Mouse (Mus musculus) fibroblast of lung, adult 2 months (primary cell): ENCODE data around the gene Sgca.
"Not testable (repeated sequence)": the region's sequence is repeated elsewhere in the genome, so short reads cannot be mapped to it uniquely, and the experiment has no call there.

Source experiments
- DNase-seq: peaks from one replicate; pipeline ENCODE4 v3.0.0-alpha.2; 2011; ENCODE audit warnings: low read depth

Gene Sgca

GRCm38 (mm10) chr11:94986435-94986834 is 10.3 kb upstream of the Sgca start:
- DNase-seq: no peak

- no peak for DNase-seq
These were observed 9.7 kb upstream of the Sgca start for GRCm38 (mm10) chr11:94985822-94986221.

DNA sequence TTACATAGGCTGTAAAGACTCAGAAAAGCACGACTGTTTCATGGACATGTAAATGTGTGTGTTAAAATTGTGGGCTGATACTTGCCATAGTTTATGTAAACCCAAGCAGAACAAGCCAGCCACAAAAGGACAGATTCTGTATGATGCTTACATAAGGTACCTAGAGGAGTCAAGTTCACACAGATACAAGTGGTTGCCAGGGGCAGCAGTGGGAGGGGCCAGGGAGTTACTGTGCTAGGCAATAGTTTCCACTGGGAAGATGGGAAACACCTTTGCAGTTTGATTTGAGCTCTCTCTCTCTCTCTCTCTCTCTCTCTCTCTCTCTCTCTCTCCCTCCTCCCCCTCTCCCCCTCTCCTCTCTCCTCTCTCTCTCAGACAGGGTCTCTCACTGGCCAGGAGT is 9.0 kb upstream of the Sgca start:
- DNase-seq: no peak

- no peak for DNase-seq
These were observed 3.5 kb upstream of the Sgca start for GRCm38 (mm10) chr11:94979462-94980179.

GRCm38 (mm10) chr11:94978947-94979346 is 2.8 kb upstream of the Sgca start:
- DNase-seq: peak; percentile 88

GRCm38 (mm10) chr11:94978178-94978915 is 2.2 kb upstream of the Sgca start:
- DNase-seq: no peak

GRCm38 (mm10) chr11:94974951-94975350 is 1.2 kb downstream of the Sgca start:
- no peak for DNase-seq

GRCm38 (mm10) chr11:94973313-94973712 is 2.8 kb downstream of the Sgca start:
- no peak for DNase-seq

DNA sequence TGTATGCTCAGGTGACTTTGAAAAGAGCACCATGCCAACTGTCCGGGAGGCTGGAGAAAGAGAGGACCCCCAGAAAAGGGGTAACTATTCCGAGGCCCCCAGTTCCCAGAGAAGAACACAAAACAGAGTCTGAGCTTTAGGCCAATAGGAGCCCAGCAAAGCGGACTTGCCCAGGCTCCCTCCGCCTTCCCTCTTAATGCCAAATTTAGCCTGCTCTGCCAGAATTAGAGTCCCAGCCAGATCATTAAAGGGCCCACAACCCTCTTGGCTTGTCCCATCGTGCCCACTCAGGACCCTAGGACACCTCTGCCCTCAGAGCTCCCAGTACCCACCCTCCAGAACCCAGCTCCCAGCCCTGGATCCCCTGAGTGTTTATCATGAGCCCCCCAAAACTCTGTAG is 3.2 kb downstream of the Sgca start:
- no peak for DNase-seq

DNA sequence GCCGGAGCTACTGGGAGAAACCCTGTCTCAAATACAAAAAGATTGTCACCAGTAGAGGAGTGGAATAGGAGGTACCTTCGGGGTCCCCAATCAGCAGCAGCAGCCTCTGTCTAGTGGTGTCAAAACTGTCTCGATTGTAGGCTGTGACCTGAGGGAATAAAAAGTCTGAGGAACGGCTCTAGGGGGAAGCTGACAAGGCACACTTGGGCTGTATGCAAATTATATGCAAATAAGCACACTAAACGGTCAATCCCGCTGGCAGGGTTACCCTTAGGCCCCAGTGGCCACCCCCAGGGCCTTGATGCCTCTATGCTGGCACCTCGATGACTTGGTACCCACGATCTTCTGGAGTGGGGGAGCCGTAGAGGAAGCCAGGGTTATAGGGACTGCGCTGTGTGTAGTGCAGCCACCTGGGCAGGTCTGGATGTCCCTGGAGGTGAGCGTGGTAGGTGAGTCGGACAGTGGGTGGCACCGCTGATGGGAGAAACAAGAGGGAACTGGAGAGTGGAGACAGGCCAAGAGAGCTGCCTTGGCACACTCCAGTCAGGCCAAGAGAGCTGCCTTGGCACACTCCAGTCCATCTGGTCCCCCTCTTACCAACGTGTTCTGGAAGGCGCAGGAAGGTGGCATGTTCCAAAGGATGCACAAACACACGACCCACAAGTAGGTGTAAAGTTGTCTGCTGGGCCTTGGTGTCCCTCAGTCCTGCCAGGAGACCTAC is 4.1 kb downstream of the Sgca start:
- DNase-seq: no peak

DNA sequence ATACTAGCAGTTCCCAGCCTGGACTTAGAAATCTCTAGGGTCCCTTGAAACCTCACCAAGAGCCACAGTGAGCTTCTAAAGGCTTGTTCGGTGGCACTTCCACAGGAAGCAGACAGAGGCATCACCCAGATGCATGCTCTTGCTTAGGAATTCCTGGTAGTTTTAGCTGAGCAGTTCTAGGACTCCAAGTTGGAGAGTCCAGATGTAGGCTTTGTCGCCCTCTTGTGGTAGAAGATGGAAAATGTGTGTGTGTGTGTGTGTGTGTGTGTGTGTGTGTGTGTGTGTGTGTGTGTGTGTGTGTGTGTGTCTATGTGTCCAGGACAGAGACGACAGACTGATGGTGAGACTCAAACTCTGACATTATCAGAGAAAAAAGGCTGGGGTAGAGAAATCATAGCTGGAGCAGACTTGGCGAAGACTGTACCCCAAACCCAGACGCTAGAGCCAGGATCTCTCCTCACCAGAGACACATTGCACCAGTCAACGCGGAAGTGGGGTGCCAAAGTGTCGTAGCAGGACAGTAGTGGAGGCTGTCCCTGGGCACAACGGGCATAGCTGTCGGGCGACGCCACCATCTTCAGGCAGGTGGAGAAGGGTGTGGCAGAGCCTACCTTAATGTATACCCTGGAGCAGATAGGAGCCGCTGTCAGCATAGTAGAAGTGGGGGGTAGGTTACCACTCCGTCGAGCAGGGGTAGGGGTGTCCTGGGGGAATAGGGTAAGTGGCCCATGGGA is 5.8 kb downstream of the Sgca start:
- no peak for DNase-seq

- DNase-seq: not testable (repeated sequence)
These were observed 6.4 kb downstream of the Sgca start for GRCm38 (mm10) chr11:94969709-94970108.

- no peak for DNase-seq
These were observed 7.9 kb downstream of the Sgca start for GRCm38 (mm10) chr11:94968187-94968586.

- no peak for DNase-seq
These were observed 8.7 kb downstream of the Sgca start, which contains the start of gene Hils1 for GRCm38 (mm10) chr11:94967419-94967818. Gene Hils1 (plus strand): TSS chr11:94967593.

- no peak for DNase-seq
These were observed 13.5 kb downstream of the Sgca start for GRCm38 (mm10) chr11:94962534-94963101.

DNA sequence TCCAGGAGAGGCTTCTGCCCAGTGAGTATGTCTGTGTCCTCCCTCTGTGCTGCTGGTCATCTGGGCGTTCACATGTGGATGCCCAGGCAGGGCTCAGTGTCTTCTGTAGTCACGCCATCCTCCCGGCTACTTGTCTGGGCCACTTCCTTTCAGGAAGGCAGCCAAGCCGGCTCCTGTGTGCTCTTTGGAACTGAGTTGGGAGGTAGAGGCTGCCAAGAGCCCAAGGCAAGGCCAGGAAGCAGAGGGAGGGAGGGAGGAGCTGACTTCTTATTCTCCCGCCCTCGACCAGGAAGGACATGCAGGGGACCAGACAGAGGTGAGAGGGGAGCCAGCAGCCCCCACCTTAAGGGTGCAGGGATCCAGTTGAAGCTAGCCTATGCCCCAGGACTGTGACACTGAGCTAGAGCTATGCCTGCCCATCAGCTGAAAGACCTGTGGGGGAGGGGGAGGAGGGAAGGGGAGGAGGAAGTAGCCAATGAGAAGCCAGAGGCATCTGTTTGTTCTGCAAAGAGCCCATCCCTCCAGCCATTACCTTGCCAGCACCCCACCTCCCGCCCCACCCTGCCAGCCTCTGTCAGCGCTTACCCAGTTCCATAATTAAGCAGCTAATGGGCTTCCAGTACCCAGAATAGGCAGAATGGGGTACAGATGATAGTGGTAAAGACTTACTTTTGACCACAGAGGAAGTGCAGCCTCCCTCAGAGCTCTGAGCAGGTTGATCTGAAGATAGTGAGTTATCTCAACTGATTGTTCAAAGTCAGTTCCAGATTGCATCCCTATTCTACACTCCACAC is 17.9 kb downstream of the Sgca start:
- peak; percentile 97 for DNase-seq

DNA sequence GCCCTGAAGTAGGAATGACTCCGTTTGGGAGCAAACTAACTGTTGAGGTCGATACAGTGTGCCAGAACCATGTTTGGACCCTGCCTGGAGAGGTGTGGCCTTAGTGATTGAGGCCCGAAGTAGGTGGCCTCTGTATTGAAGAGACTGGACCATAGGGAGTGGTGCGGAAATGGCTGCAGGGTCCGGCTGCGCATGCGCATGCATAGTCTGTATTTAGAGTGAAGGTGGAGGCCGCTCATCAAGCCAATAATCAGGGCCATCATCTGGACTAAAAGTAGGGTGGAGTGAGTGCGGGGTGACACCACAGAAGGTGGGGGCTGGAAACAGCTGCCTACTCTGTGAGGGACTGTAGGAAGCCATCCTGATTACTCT is 18.4 kb downstream of the Sgca start:
- DNase-seq: no peak

DNA sequence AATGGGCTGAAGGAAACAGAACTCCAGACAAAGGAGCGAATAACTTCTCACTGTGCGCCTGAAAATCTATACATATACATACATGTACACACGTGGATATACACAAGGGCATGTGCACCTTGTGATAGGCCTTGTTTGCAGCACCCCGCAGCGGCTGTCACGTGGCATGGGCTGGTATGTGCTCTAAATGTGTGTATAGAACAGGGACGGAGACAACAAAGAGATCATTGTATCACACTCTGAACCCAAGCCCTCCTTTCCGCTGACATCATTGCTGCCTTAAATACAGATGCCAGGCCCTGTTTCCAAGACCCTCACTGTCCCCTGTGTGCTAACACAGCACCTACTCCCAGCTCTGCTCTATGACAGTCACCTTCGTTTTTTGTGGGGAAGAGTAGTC is 21.0 kb downstream of the Sgca start:
- peak; percentile 59 for DNase-seq

- DNase-seq: no peak
These were observed 24.0 kb downstream of the Sgca start for GRCm38 (mm10) chr11:94952169-94952568.

GRCm38 (mm10) chr11:94945236-94945635 is 30.9 kb downstream of the Sgca start:
- no peak for DNase-seq

DNA sequence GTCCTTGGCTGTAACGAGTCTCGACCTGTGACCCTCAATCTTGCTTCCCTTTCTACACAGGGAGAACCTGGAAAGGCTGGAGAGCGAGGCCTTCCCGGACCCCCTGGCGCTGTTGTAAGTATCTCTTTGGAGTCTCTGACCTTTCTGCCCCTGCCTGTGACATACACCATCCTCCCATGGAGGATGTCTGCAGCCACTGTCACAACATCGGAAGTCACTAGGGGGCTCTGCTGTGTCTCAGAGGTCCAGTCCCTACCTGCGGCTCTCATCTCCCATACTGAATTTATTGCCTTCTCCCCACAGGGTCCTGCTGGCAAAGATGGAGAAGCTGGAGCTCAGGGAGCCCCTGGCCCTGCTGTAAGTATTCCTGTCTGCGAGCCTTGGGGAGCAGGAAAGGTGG is 31.8 kb downstream of the Sgca start:
- DNase-seq: no peak
